Mouse (Mus musculus) brain, embryonic 14.5 days (tissue): ENCODE measurements around the gene Mindy1.

Experiments used
- CTCF ChIP-seq: fragments of 200-500 bp; IDR thresholded peaks from 2 replicates; pipeline ENCODE4 v1.5.1; 2012; ENCODE audit warnings: inconsistent platforms, mild to moderate bottlenecking, moderate library complexity, borderline replicate concordance; ENCODE audit not compliant: insufficient read depth, insufficient read length; ENCODE audit errors: extremely low read depth
- POLR2A ChIP-seq: fragments of 200-500 bp; IDR thresholded peaks from 2 replicates; pipeline ENCODE4 v1.6.1; 2012; ENCODE audit warnings: mild to moderate bottlenecking, inconsistent platforms, borderline replicate concordance; ENCODE audit not compliant: poor library complexity, insufficient read depth, insufficient read length, severe bottlenecking; ENCODE audit errors: extremely low read depth

DNA sequence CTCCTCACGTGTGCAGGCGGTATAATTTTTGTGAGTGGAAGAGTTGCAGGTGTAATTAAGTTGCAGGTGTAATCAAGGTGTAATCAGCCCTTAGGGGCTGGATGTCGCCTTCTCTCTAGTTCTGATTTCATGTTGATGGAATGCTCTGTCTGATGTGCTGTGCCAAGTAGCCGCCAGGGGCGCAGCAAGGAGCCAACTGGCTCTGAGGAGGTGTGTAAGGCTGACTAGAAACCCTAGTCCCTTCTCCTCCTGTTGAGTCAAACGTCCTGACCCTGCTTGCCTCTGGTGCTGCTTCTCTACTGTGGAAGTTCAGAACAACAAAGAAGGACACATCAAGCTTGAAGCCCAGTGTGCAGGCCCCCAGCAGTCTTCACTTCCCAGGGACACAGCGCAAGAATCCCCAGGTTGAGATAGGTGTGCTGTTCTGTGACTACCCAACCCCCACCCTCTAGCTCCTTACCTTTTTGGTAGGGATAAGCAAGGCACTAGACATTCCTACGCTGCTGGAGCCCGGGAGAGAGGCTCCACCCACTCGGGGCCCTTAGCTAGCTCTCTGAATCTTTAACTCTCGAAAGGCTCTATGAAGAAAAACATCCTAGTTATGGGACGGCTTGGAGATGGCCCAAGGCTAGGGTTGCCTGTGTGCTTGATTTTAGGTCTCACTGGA lies 36.4 kb downstream of the Mindy1 start:
- TF ChIP-seq POLR2A (no peak), CTCF (peak; percentile 89)
